Mouse (Mus musculus) layer of hippocampus, postnatal 14 days (tissue): ENCODE results near the gene Vim. TPM values are rescaled to one million over a fixed set of nuclear protein-coding genes. Genes with fewer than 3 reads are reported as not detected.
A peak's percentile ranks its signal among the peaks of the same experiment; 100 is the strongest.

Source experiments
- DNase-seq, 2 experiments: peaks; one replicate each; pipeline ENCODE4 v3.0.0; 2021 to 2022; ENCODE audit warnings: low spot score in 2 of 2, mixed read lengths in 1 of 2
- long read RNA-seq, 2 experiments: library from polyadenylated mRNA; stranded (forward); transcript quantifications; one replicate each; pipeline ENCODE4 v2.0.0; 2021
- total RNA-seq, 2 experiments: library from RNA; stranded (reverse); gene quantifications; 2 replicates each; pipeline ENCODE4 v1.2.3; 2021

Vim gene
- total RNA-seq = 100 to 1,000 TPM in 1 of 2 experiments, 10 to 100 TPM in 1; 81.1 to 121 TPM
- long read RNA-seq, experiment 1, transcript Vim-201 (9 exons, 2,193 nt) = major isoform, 34 of 37 reads
- long read RNA-seq, experiment 1, partial matches to known transcripts = 2 of 37 reads
- long read RNA-seq, experiment 1, other reads (novel, unspliced or antisense) = 1 of 37 reads
- long read RNA-seq, experiment 2, transcript Vim-201 (9 exons, 2,193 nt) = major isoform, 39 of 41 reads
- long read RNA-seq, experiment 2, partial matches to known transcripts = 1 of 41 reads
- long read RNA-seq, experiment 2, other reads (novel, unspliced or antisense) = 0 of 41 reads

- DNase-seq = peak; percentile 19 to 22
Measured at GRCm38 (mm10) chr2:13573408-13574065, at the start of gene Vim. Vim (plus strand) TSS chr2:13573927.

- DNase-seq = no peak
Measured at GRCm38 (mm10) chr2:13526205-13526604, 47.5 kb upstream of the Vim start.

- DNase-seq = no peak
Measured at GRCm38 (mm10) chr2:13527125-13527524, 46.6 kb upstream of the Vim start.

- DNase-seq = no peak
Measured at GRCm38 (mm10) chr2:13527531-13527930, 46.2 kb upstream of the Vim start.

GRCm38 (mm10) chr2:13529253-13529933, 44.3 kb upstream of the Vim start:
- no peak for DNase-seq

- DNase-seq = no peak
Measured at GRCm38 (mm10) chr2:13530639-13531038, 43.1 kb upstream of the Vim start.

- DNase-seq = no peak
Measured at GRCm38 (mm10) chr2:13536747-13537146, 37.0 kb upstream of the Vim start.

GRCm38 (mm10) chr2:13537733-13538132, 36.0 kb upstream of the Vim start:
- no peak for DNase-seq

GRCm38 (mm10) chr2:13538258-13538657, 35.5 kb upstream of the Vim start:
- no peak for DNase-seq

GRCm38 (mm10) chr2:13538704-13539377, 34.9 kb upstream of the Vim start:
- no peak for DNase-seq

- no peak for DNase-seq
Measured at GRCm38 (mm10) chr2:13539860-13540259, 33.9 kb upstream of the Vim start.

- DNase-seq = peak in 1 of 2 experiments; percentile 2
Measured at GRCm38 (mm10) chr2:13543519-13544124, 30.1 kb upstream of the Vim start.

- peak; percentile 80 to 88 for DNase-seq
Measured at GRCm38 (mm10) chr2:13544193-13544824, 29.4 kb upstream of the Vim start, which contains the start of gene Trdmt1. Trdmt1 (minus strand) TSS chr2:13544668.

- peak in 1 of 2 experiments; percentile 10 for DNase-seq
Measured at GRCm38 (mm10) chr2:13548749-13549148, 25.0 kb upstream of the Vim start.

GRCm38 (mm10) chr2:13553966-13554365, 19.8 kb upstream of the Vim start:
- no peak for DNase-seq

- DNase-seq = no peak
Measured at GRCm38 (mm10) chr2:13556239-13556638, 17.5 kb upstream of the Vim start.

- DNase-seq = no peak
Measured at GRCm38 (mm10) chr2:13557145-13558030, 16.3 kb upstream of the Vim start.

- DNase-seq = no peak
Measured at GRCm38 (mm10) chr2:13558607-13559262, 15.0 kb upstream of the Vim start.

GRCm38 (mm10) chr2:13559303-13559702, 14.4 kb upstream of the Vim start:
- no peak for DNase-seq
